Mouse (Mus musculus) thymus, adult 2 months (tissue): ENCODE measurements around the gene Strn.

Experiments
- CTCF ChIP-seq: fragments of 200-500 bp; IDR thresholded peaks from 2 replicates; pipeline ENCODE4 v1.5.1; 2012; ENCODE audit warnings: mild to moderate bottlenecking, control low read depth, low read length, moderate library complexity, borderline replicate concordance; ENCODE audit not compliant: control insufficient read depth, poor library complexity, insufficient read depth; ENCODE audit errors: extremely low read depth
- POLR2A ChIP-seq: fragments of 200-500 bp; IDR thresholded peaks from 2 replicates; pipeline ENCODE4 v1.6.1; 2012; ENCODE audit warnings: mild to moderate bottlenecking, low read length, control low read depth, moderate library complexity; ENCODE audit not compliant: control insufficient read depth, poor library complexity, insufficient read depth; ENCODE audit errors: extremely low read depth

DNA sequence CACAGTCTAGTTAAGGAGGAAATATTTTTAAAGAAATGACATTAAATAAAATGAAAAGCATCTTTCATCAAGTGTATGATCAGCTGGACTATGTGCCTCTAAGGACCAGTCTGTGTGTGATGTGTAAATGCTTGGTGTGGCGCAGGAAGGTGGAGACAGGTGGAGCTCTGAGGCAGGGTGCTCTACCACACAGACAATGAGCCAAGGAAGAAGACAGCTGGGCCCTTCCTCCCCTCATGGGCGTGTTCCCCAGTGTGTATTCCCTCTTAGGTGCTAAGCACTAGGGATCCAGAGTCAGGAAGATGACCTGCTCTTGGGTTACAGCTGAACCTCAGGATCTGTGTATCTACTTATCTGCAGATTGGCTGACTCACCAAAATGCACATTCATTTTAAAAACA lies 122.5 kb downstream of the Strn start:
- TF ChIP-seq CTCF: no peak
- TF ChIP-seq POLR2A: no peak
